Mouse (Mus musculus) layer of hippocampus, postnatal 14 days (tissue): Measurements from ENCODE around the gene Stard7. TPM values are rescaled to one million over a fixed set of nuclear protein-coding genes. Genes with fewer than 3 reads are reported as not detected.

ENCODE experiments used
- total RNA-seq, 2 experiments: library from RNA; stranded (reverse); gene quantifications; 2 replicates each; pipeline ENCODE4 v1.2.3; 2021

Gene Stard7
- total RNA-seq, 2 experiments from 2014 or later = 148 to 149 TPM

Other genes with a start within 250 kb of the Stard7 start
- 10 to 100 TPM; 16.3 to 19.1 TPM for gene Blvra, start 199.6 kb upstream of the Stard7 start, total RNA-seq
- 1 to 10 TPM; 4.5 to 5.6 TPM for gene Ncaph, start 136.3 kb upstream of the Stard7 start, total RNA-seq
- 1 to 10 TPM; 3.3 to 7.1 TPM for gene Itpripl1, start 126.8 kb upstream of the Stard7 start, total RNA-seq
- under 1 TPM; 0.74 to 0.97 TPM for gene 1810024B03Rik, start 61.9 kb upstream of the Stard7 start, total RNA-seq
- gene Snrnp200, start 61.8 kb upstream of the Stard7 start, total RNA-seq = 10 to 100 TPM; 77.5 to 79.7 TPM
- gene Ciao1, start 22.4 kb upstream of the Stard7 start, total RNA-seq = 10 to 100 TPM; 62.2 to 68.6 TPM
- gene Tmem127, start 22.3 kb upstream of the Stard7 start, total RNA-seq = 100 to 1,000 TPM in 1 of 2 experiments, 10 to 100 TPM in 1; 96.3 to 101 TPM
- 1 to 10 TPM; 2.0 to 3.9 TPM for gene Dusp2, start 65.9 kb downstream of the Stard7 start, total RNA-seq
- gene Astl, start 68.4 kb downstream of the Stard7 start, total RNA-seq = not detected
- under 1 TPM; 0.18 to 0.43 TPM for gene Adra2b, start 93.0 kb downstream of the Stard7 start, total RNA-seq
- under 1 TPM in 1 of 2 experiments, not detected in 1; 0.29 TPM for gene Gpat2, start 155.0 kb downstream of the Stard7 start, total RNA-seq
- gene Fahd2a, start 174.3 kb downstream of the Stard7 start, total RNA-seq = 10 to 100 TPM; 17.7 to 18.4 TPM